Mouse (Mus musculus): ENCODE results near the gene Sim1. TPM values are rescaled to one million over a fixed set of nuclear protein-coding genes. Genes with fewer than 3 reads are reported as not detected.

The Sim1 gene
- total and polyA plus RNA-seq, 3 experiments: not detected

DNA sequence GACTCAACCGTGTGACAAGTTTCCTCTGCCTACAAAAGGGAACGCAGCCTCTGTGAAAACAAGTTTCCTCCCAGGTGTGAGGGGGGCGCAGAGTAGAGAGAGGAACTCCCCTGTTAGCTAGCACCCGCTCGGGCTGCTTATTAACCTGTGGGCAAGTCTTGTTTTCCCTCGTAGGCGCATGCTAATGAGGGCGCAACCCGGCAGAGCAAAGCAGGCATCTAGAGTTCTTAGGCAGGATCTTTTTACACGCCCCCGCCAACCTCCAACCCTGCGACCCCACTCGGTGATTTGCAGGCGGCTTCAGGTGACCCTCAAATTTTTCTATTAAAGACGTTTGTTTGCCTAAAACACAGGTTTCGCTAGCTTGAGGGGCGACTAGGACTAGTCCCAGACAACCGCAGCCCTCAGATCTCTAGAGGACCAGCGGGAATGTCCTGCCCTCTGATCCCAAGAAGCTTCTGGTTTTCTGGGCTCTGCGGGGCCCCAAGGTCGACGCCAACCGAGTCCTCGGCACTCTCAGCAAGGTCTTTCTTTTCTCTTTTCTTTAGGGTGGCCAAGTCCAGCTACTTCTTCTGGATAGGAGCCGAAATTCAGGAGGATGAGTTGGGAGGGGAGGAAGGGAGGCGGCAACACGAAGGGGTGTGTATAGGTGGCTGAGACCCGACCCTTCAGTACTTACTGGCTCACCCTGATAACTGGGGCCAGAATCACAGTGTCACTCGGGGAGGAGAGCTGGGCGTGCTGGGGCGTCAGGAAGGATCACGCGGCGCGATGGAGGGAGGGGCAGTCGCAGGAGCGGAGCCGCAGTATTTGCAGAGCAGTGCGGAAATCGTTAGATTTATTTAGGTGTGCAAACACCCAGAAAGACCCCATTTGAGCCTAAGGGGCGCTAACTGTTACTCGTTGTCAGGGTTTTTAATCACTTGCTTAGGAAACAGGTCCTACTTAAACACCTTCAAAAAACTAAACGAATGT, 8.5 kb downstream of the Sim1 start:
- no peak overlapping the region for H3K27ac ChIP-seq (ENCODE audit: control insufficient read depth, low read depth, low read length)
- no peak for DNase-seq (ENCODE audit: low read depth, low spot score)
- no peaks in the 10 kb centered on the region for H3K4me1 ChIP-seq (ENCODE audit: control insufficient read depth in 1 of 2, insufficient read depth in 2 of 2, low read length in 2 of 2)
- no peak overlapping the region for H3K9ac ChIP-seq (ENCODE audit: control insufficient read depth, low read depth, low read length, poor library complexity, severe bottlenecking)
- no peak overlapping the region for H3K4me3 ChIP-seq (ENCODE audit: control insufficient read depth in 1 of 2, insufficient read depth in 1 of 2, low read depth in 2 of 2, low read length in 2 of 2)
- H3K79me2 ChIP-seq (ENCODE audit: control insufficient read depth, insufficient read depth, low read length, poor library complexity): no peaks in the 10 kb centered on the region
- H3K27me3 ChIP-seq (ENCODE audit: control insufficient read depth in 1 of 2, insufficient read depth in 2 of 2, low read length in 2 of 2): no peaks in the 10 kb centered on the region
- no peaks in the 10 kb centered on the region for H3K9me3 ChIP-seq (replicated peaks; ENCODE audit: insufficient read depth, low read length)
- H3K36me3 ChIP-seq (ENCODE audit: control insufficient read depth in 1 of 2, insufficient read depth in 2 of 2, low read length in 2 of 2): no peaks in the 10 kb centered on the region
- TF ChIP-seq EP300 (IDR thresholded peaks at IDR 0.05; ENCODE audit: low read depth in 1 of 2, low read length in 2 of 2): no peak
- no peak for TF ChIP-seq MEF2A (IDR thresholded peaks at IDR 0.05; ENCODE audit: extremely low read depth, insufficient replicate concordance, low read depth, low read length, poor library complexity, severe bottlenecking)
- no peak for TF ChIP-seq KAT2A (conservative IDR thresholded peaks at IDR 0.05; ENCODE audit: low read depth, low read length)
- TF ChIP-seq TAL1 (IDR thresholded peaks at IDR 0.05; ENCODE audit: low read length): no peak
- no peak for TF ChIP-seq GATA1 (IDR thresholded peaks at IDR 0.05; ENCODE audit: low read depth, low read length)
- TF ChIP-seq HCFC1 (IDR thresholded peaks at IDR 0.05; ENCODE audit: low read depth, low read length): no peak
- TF ChIP-seq CTCF (IDR thresholded peaks at IDR 0.05 in 2 of 3, conservative IDR thresholded peaks at IDR 0.05 in 1 of 3; ENCODE audit: control insufficient read depth in 1 of 3, insufficient read depth in 1 of 3, low read depth in 2 of 3, low read length in 3 of 3, poor library complexity in 1 of 3, severe bottlenecking in 1 of 3): no peak

DNA sequence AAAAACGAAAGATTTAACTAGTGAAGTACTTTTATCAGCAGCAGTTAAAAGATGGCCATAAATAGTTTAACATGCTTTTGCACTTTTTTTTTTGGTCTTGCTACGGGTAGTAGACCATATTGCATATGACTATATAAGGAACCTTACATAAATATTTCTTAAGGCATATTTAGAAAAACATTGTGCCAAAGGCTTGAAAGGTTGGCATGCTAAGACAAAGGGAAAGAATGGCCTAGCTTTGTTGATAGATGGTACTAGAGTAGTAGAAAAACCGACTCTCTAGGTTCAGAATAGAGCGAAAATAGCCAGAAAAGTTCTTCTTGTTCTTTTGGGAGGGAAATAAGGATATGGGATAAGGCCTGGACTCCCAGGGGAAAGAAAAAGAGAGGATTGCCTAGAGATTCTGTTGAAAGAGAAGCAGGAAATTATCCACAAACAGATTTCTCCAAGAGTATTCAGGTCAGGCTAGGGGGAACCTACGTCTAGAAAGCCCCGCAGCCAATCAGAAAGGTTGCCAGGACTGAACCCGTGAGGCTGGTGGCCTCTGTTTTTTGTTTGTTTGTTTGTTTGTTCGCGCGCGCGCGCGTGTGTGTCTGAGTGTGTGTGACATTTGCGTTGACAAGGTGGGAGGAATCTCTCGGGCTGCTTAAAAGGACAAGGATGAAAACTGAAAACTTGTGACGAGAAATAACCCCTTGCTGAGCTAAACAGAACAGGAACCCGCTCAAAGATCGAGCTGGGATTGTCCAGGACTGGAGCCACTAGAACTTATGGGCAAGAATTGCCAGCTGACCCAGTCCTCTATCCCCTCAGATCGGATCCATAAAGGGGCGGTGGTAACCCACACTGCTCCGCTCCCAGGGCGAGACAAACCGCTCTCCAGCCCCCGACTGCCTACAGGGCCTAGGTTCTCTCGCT, 9.6 kb downstream of the Sim1 start:
- H3K27ac ChIP-seq (ENCODE audit: control insufficient read depth, low read depth, low read length): no peak overlapping the region
- no peak overlapping the region for H3K9ac ChIP-seq (ENCODE audit: control insufficient read depth, low read depth, low read length, poor library complexity, severe bottlenecking)
- H3K4me1 ChIP-seq (ENCODE audit: control insufficient read depth in 1 of 2, insufficient read depth in 2 of 2, low read length in 2 of 2): no peaks in the 10 kb centered on the region
- no peaks in the 10 kb centered on the region for H3K79me2 ChIP-seq (ENCODE audit: control insufficient read depth, insufficient read depth, low read length, poor library complexity)
- no peak for DNase-seq (ENCODE audit: low read depth, low spot score)
- no peak for TF ChIP-seq GABPA (IDR thresholded peaks at IDR 0.05; ENCODE audit: low read depth, low read length)
- TF ChIP-seq GATA1 (IDR thresholded peaks at IDR 0.05; ENCODE audit: low read depth, low read length): no peak
- TF ChIP-seq ZKSCAN1 (IDR thresholded peaks at IDR 0.05; ENCODE audit: low read depth, low read length): no peak
- TF ChIP-seq EP300 (IDR thresholded peaks at IDR 0.05; ENCODE audit: low read depth in 1 of 2, low read length in 2 of 2): no peak
- TF ChIP-seq ETS1 (IDR thresholded peaks at IDR 0.05; ENCODE audit: low read depth, low read length): no peak
- no peak for TF ChIP-seq POLR2AphosphoS2 (IDR thresholded peaks at IDR 0.05; ENCODE audit: low read length)
- TF ChIP-seq E2F4 (IDR thresholded peaks at IDR 0.05; ENCODE audit: borderline replicate concordance, low read depth, low read length): no peak
- no peak for TF ChIP-seq MAFK (IDR thresholded peaks at IDR 0.05; ENCODE audit: borderline replicate concordance, low read depth, low read length)
- no peak for TF ChIP-seq HCFC1 (IDR thresholded peaks at IDR 0.05; ENCODE audit: low read depth, low read length)
- TF ChIP-seq USF2 (IDR thresholded peaks at IDR 0.05; ENCODE audit: borderline replicate concordance in 1 of 2, insufficient read depth in 1 of 2, low read depth in 1 of 2, low read length in 2 of 2): no peak
- no peak for TF ChIP-seq MXI1 (IDR thresholded peaks at IDR 0.05; ENCODE audit: low read depth, low read length)
- no peak for TF ChIP-seq CHD1 (IDR thresholded peaks at IDR 0.05; ENCODE audit: low read depth, low read length)
- TF ChIP-seq ELF1 (IDR thresholded peaks at IDR 0.05; ENCODE audit: low read depth, low read length): no peak
- TF ChIP-seq USF1 (IDR thresholded peaks at IDR 0.05; ENCODE audit: low read depth, low read length): no peak
- TF ChIP-seq JUND (IDR thresholded peaks at IDR 0.05; ENCODE audit: low read depth, low read length): no peak
- no peak for TF ChIP-seq POLR2A (IDR thresholded peaks at IDR 0.05; ENCODE audit: control insufficient read depth in 1 of 2, insufficient read depth in 1 of 2, low read depth in 1 of 2, low read length in 2 of 2, poor library complexity in 1 of 2)
- TF ChIP-seq MYC (IDR thresholded peaks at IDR 0.05; ENCODE audit: low read depth, low read length): no peak
- no peak for TF ChIP-seq BHLHE40 (IDR thresholded peaks at IDR 0.05; ENCODE audit: borderline replicate concordance, low read depth, low read length)
- H3K4me3 ChIP-seq (ENCODE audit: control insufficient read depth in 1 of 2, insufficient read depth in 1 of 2, low read depth in 2 of 2, low read length in 2 of 2): no peak overlapping the region
- no peaks in the 10 kb centered on the region for H3K27me3 ChIP-seq (ENCODE audit: control insufficient read depth in 1 of 2, insufficient read depth in 2 of 2, low read length in 2 of 2)
- H3K9me3 ChIP-seq (replicated peaks; ENCODE audit: insufficient read depth, low read length): no peaks in the 10 kb centered on the region
- H3K36me3 ChIP-seq (ENCODE audit: control insufficient read depth in 1 of 2, insufficient read depth in 2 of 2, low read length in 2 of 2): no peaks in the 10 kb centered on the region
